Mouse (Mus musculus) limb, embryonic 10.5 days (tissue): ENCODE data around the gene Acbd3. TPM values are rescaled to one million over a fixed set of nuclear protein-coding genes. Genes with fewer than 3 reads are reported as not detected.

ENCODE experiments used
- DNase-seq: peaks from one replicate; pipeline ENCODE4 v3.0.0-alpha.2; 2017; ENCODE audit warnings: low spot score
- H3K27ac ChIP-seq: fragments of 300-500 bp; sonication (generic); 2 replicates; pipeline ENCODE4 v1.5.1; 2016; ENCODE audit warnings: mild to moderate bottlenecking
- H3K27me3 ChIP-seq: fragments of 300-500 bp; sonication (generic); 2 replicates; pipeline ENCODE4 v1.6.1; 2016; ENCODE audit warnings: low read depth, mild to moderate bottlenecking; ENCODE audit not compliant: poor library complexity, severe bottlenecking
- H3K36me3 ChIP-seq: fragments of 300-500 bp; sonication (generic); 2 replicates; pipeline ENCODE4 v1.6.1; 2016; ENCODE audit warnings: mild to moderate bottlenecking, moderate library complexity
- H3K4me1 ChIP-seq: fragments of 300-500 bp; sonication (generic); 2 replicates; pipeline ENCODE4 v1.6.1; 2016
- H3K4me3 ChIP-seq: fragments of 300-500 bp; sonication (generic); 2 replicates; pipeline ENCODE4 v1.5.1; 2016; ENCODE audit warnings: mild to moderate bottlenecking, moderate library complexity
- H3K9me3 ChIP-seq: fragments of 300-500 bp; sonication (generic); replicated peaks from 2 replicates; pipeline ENCODE4 v1.6.1; 2016; ENCODE audit warnings: mild to moderate bottlenecking
- WGBS: fragments of 180-500 bp; shearing (Covaris S2); methylation state at CpG from one replicate; pipeline ENCODE4 v1.1.7; 2016; 5-methylcytosine and 5-hydroxymethylcytosine counted together
- polyA plus RNA-seq: library from polyadenylated mRNA; unstranded; fragments of >200 nt; fragmentation: Nextera tagmentation; extraction: Ambion mirVana; gene quantifications from 2 replicates; pipeline ENCODE4 v1.2.1, GENCODE M21; 2016

The Acbd3 gene
- polyA plus RNA-seq, 1 experiment from 2014 or later: 19.2 TPM

DNA sequence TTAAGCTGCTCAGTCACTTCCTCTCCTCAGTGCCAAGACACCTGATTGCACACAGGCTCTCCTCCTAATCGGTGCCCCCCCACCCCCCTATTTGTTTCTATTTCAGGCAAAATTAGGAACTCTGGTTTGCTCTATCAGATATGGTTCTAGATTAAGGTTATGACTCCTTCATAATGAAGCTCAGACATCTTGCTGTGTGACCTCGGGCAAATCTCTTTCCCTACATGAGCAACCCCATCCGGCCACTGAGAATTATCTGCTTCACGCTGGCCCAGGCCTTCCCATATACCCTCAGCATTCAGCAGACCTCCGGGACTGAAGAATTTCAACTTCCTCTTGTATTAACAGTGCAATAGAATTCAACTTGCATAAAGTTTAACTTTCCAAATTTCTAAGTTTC lies 73.4 kb downstream of the Acbd3 start:
- no peak overlapping the region for H3K4me3 ChIP-seq
- H3K27me3 ChIP-seq: no peaks in the 10 kb centered on the region
- WGBS: 91% methylated on average over 5 of the region's 5 CpGs
- H3K9me3 ChIP-seq: no peaks in the 10 kb centered on the region
- no peak overlapping the region for H3K27ac ChIP-seq
- H3K4me1 ChIP-seq: peaks cover 2% of the 10 kb centered on the region
- H3K36me3 ChIP-seq: peaks cover 42% of the 10 kb centered on the region
- no peak for DNase-seq

DNA sequence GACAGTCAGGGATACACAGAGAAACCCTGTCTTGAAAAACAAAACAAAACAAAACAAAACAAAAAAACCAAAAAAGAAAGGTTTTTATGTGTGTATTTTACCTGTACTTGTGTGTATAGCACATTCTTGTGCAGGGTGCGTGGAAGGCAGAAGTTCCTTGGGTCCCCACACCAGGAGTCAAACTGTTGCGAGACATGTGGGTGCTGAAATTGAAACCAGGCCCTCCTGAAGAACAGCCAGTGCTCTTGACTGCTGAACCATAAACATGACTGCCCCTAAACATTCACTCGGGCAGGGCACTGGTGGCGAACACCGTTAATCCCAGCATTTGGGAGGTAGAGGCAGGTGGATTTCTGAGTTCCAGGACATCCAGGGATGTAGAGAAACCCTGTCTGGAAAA lies 74.2 kb downstream of the Acbd3 start:
- Histone ChIP-seq H3K9me3 (no peaks in the 10 kb centered on the region), H3K27me3 (no peaks in the 10 kb centered on the region), H3K4me3 (no peak overlapping the region), H3K36me3 (peaks cover 49% of the 10 kb centered on the region), H3K27ac (no peak overlapping the region), H3K4me1 (no peaks in the 10 kb centered on the region)
- DNase-seq: no peak
- WGBS: 88% methylated on average over 5 of the region's 5 CpGs

DNA sequence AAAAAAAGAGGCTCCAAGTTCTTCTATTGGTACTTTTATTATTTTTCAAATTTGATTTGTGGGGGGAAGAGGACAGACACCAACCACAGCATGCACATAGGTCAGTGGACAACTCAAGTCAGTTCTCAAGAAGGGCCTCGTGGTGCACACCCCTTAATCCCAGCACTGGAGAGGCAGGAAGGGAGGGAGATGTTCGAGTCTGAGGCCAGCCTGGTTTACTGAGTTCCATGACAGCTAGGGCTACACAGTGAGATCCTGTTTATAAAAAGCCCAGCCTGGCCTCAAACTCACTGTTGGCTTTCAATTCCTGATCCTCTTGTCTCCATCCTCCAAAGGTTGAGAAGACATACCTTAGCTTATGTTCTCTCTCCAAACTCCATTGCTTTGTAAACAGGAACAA lies 75.0 kb downstream of the Acbd3 start:
- H3K27ac ChIP-seq: no peak overlapping the region
- H3K4me1 ChIP-seq: no peaks in the 10 kb centered on the region
- no peak for DNase-seq
- H3K27me3 ChIP-seq: no peaks in the 10 kb centered on the region
- WGBS: 73% methylated on average over 2 of the region's 2 CpGs
- no peak overlapping the region for H3K4me3 ChIP-seq
- peaks cover 57% of the 10 kb centered on the region for H3K36me3 ChIP-seq
- H3K9me3 ChIP-seq: no peaks in the 10 kb centered on the region

DNA sequence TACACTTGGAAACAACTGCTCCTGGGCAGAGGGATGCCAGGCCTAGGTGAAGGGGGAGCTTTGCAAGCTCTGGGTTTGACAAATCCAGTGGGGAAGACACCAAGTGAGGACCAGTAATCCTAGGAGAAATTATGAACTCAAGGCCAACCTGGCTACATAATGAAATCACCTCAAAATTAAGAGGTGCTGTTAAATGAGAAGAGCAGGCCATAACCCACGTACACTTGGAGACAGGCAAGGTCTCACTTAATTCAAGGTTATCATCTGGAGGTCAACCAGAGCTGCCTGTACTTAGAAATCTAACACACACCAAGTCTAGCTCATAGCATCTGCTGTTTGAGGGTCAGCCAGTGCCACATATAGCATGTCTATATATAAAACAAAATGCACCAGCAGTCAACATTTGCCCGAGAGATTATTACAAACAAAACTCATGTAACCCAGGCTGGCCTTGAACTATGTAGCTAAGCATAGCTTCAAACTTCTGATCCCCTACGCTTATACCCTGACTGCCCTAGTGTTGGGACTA lies 75.7 kb downstream of the Acbd3 start:
- no peak for DNase-seq
- H3K27me3 ChIP-seq: no peaks in the 10 kb centered on the region
- no peaks in the 10 kb centered on the region for H3K4me1 ChIP-seq
- no peaks in the 10 kb centered on the region for H3K9me3 ChIP-seq
- H3K36me3 ChIP-seq: peaks cover 64% of the 10 kb centered on the region
- no peak overlapping the region for H3K27ac ChIP-seq
- 86% methylated on average over 3 of the region's 3 CpGs for WGBS
- no peak overlapping the region for H3K4me3 ChIP-seq

Other genes starting within 250 kb of the Acbd3 start
- 0.39 and 0.60 TPM in 2 replicates for gene Stum, start 242.5 kb upstream of the Acbd3 start, polyA plus RNA-seq
- 267 and 278 TPM in 2 replicates for gene Parp1, start 157.1 kb upstream of the Acbd3 start, polyA plus RNA-seq
- gene Lin9, start 84.9 kb upstream of the Acbd3 start, polyA plus RNA-seq: 18.3 and 24.9 TPM in 2 replicates
- gene Mixl1, start 29.0 kb upstream of the Acbd3 start, polyA plus RNA-seq: 0.09 and 0.28 TPM in 2 replicates
- 2,611 and 2,929 TPM in 2 replicates for gene H3f3a, start 87.9 kb downstream of the Acbd3 start, polyA plus RNA-seq
- gene Sde2, start 125.1 kb downstream of the Acbd3 start, polyA plus RNA-seq: 46.7 and 50.8 TPM in 2 replicates
- gene Lefty2, start 167.1 kb downstream of the Acbd3 start, polyA plus RNA-seq: not detected in 2 replicates
- gene Pycr2, start 178.2 kb downstream of the Acbd3 start, polyA plus RNA-seq: 163 and 166 TPM in 2 replicates
- 0.23 and 0.33 TPM in 2 replicates for gene Lefty1, start 209.0 kb downstream of the Acbd3 start, polyA plus RNA-seq
- gene Tmem63a, start 216.3 kb downstream of the Acbd3 start, polyA plus RNA-seq: 2.9 and 6.2 TPM in 2 replicates